Mouse (Mus musculus): ENCODE measurements around the gene Pakap. TPM values are rescaled to one million over a fixed set of nuclear protein-coding genes. Genes with fewer than 3 reads are reported as not detected.

Pakap gene
- polyA plus RNA-seq, 1 experiment = 0.78 TPM

DNA sequence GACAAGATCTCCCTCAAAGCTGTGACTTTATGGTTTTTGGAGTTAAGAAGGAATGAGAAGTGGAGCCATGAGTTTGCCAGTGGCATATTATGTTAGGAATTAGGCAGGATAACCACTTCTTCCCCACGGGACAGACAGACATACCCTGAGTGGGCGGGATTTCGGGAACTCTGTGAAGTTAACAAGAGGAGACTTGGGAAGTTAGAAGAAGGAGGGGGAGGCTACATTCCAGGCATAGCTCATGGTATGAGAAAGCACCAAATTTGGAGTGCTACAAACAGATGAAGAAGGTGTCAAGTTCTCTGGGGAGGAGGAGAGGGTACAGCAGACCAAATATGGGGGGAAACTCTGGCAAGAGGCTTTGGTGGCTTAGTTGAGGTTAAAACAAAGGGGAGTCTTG is 8.0 kb upstream of the Pakap start:
- WGBS = 37% methylated on average over 3 of the region's 3 CpGs
- TF ChIP-seq POLR2A (IDR thresholded peaks at IDR 0.05; ENCODE audit: low read depth, low read length) = no peak
- no peak for TF ChIP-seq CTCF (conservative IDR thresholded peaks at IDR 0.05; ENCODE audit: insufficient read depth, insufficient read length, low read depth, low read length)
- H3K4me1 ChIP-seq (ENCODE audit: control insufficient read depth, insufficient read depth, low read length) = no peaks in the 10 kb centered on the region
- no peaks in the 10 kb centered on the region for H3K36me3 ChIP-seq (ENCODE audit: control insufficient read depth, insufficient read depth, low read length)
- no peak overlapping the region for H3K27ac ChIP-seq (ENCODE audit: insufficient read depth, low read depth, low read length)
- no peak overlapping the region for H3K4me3 ChIP-seq (ENCODE audit: insufficient read depth, low read depth, low read length)
- peak; percentile 13 for DNase-seq
- no peaks in the 10 kb centered on the region; the same call in 1 of the 2 replicates for H3K27me3 ChIP-seq (replicated peaks; ENCODE audit: control insufficient read depth, insufficient read depth, low read length)

DNA sequence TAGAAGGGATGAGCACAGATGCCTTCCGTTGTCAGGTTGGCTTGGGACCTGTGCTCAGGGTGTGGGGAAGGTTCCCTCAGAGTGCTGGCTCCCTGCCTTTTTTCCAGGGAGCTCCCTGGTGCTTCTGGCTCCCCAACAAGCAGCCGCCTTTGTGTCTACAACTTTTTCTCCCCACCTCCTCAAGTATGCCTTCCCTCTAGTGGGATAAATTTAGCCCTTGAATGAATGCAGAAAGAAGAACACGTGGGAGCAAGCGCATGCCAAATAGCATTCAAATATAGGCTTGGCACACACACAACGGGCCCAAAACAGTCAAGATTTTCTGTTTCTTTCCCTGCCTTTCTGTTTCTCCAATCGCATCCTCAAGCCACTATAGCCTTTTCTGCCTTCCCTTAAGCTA is 6.9 kb upstream of the Pakap start:
- no peak for TF ChIP-seq POLR2A (IDR thresholded peaks at IDR 0.05; ENCODE audit: low read depth, low read length)
- TF ChIP-seq CTCF (conservative IDR thresholded peaks at IDR 0.05; ENCODE audit: insufficient read depth, insufficient read length, low read depth, low read length) = no peak
- WGBS = 82% methylated on average over 6 of the region's 6 CpGs
- no peak overlapping the region for H3K4me3 ChIP-seq (ENCODE audit: insufficient read depth, low read depth, low read length)
- H3K27ac ChIP-seq (ENCODE audit: insufficient read depth, low read depth, low read length) = no peak overlapping the region
- H3K36me3 ChIP-seq (ENCODE audit: control insufficient read depth, insufficient read depth, low read length) = no peaks in the 10 kb centered on the region
- no peaks in the 10 kb centered on the region for H3K4me1 ChIP-seq (ENCODE audit: control insufficient read depth, insufficient read depth, low read length)
- DNase-seq = no peak
- H3K27me3 ChIP-seq (replicated peaks; ENCODE audit: control insufficient read depth, insufficient read depth, low read length) = no peaks in the 10 kb centered on the region; the same call in 1 of the 2 replicates

DNA sequence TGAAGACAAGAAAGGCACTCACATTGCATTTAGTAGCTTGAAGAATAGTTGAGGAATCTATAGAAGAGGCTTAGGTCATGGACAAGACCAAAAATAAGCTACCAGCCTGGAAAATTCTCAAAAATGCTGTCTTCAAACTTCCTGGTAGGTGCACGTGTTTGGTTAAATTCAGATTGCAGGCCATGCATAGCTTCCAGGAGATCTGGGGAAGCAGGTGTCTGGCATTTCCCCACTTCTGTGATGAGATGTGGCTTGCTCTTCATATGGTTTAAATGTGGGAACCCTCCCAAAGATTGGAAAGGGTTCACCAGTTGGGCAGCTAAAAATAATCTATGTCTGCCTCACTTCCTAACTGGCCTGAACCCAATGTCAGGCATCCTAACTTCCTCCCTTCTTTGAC is 2.7 kb upstream of the Pakap start:
- Histone ChIP-seq H3K4me1 (ENCODE audit: control insufficient read depth, insufficient read depth, low read length) (no peaks in the 10 kb centered on the region), H3K36me3 (ENCODE audit: control insufficient read depth, insufficient read depth, low read length) (no peaks in the 10 kb centered on the region), H3K4me3 (ENCODE audit: insufficient read depth, low read depth, low read length) (no peak overlapping the region), H3K27ac (ENCODE audit: insufficient read depth, low read depth, low read length) (no peak overlapping the region), H3K27me3 (replicated peaks; ENCODE audit: control insufficient read depth, insufficient read depth, low read length) (no peaks in the 10 kb centered on the region)
- no peak for DNase-seq
- no peak for TF ChIP-seq POLR2A (IDR thresholded peaks at IDR 0.05; ENCODE audit: low read depth, low read length)
- no peak for TF ChIP-seq CTCF (conservative IDR thresholded peaks at IDR 0.05; ENCODE audit: insufficient read depth, insufficient read length, low read depth, low read length)
- WGBS = 87% methylated on average over 1 of the region's 1 CpGs

DNA sequence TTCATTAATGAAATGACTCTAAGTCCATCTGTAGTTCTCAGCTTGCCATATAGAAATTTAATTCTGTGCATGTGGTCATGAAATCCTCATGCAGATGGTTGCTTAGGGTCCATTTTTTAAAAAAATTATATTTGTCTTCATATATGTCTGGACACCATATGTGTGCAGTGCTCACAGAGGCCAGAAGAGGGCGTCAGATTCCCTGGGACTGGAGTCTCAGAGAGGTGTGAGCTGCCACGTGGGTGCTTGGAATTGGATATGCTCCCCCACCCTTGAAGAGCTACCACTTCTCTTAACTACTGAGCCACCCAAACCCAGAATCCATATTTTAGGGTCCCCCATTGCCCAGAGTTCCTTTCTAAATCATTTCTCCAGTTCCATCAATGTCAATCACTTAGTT is 2.2 kb upstream of the Pakap start:
- 61% methylated on average over 2 of the region's 2 CpGs for WGBS
- no peak overlapping the region for H3K27ac ChIP-seq (ENCODE audit: insufficient read depth, low read depth, low read length)
- no peaks in the 10 kb centered on the region for H3K36me3 ChIP-seq (ENCODE audit: control insufficient read depth, insufficient read depth, low read length)
- DNase-seq = no peak
- no peaks in the 10 kb centered on the region for H3K27me3 ChIP-seq (replicated peaks; ENCODE audit: control insufficient read depth, insufficient read depth, low read length)
- TF ChIP-seq CTCF (conservative IDR thresholded peaks at IDR 0.05; ENCODE audit: insufficient read depth, insufficient read length, low read depth, low read length) (no peak), POLR2A (IDR thresholded peaks at IDR 0.05; ENCODE audit: low read depth, low read length) (no peak)
- no peaks in the 10 kb centered on the region for H3K4me1 ChIP-seq (ENCODE audit: control insufficient read depth, insufficient read depth, low read length)
- H3K4me3 ChIP-seq (ENCODE audit: insufficient read depth, low read depth, low read length) = no peak overlapping the region

DNA sequence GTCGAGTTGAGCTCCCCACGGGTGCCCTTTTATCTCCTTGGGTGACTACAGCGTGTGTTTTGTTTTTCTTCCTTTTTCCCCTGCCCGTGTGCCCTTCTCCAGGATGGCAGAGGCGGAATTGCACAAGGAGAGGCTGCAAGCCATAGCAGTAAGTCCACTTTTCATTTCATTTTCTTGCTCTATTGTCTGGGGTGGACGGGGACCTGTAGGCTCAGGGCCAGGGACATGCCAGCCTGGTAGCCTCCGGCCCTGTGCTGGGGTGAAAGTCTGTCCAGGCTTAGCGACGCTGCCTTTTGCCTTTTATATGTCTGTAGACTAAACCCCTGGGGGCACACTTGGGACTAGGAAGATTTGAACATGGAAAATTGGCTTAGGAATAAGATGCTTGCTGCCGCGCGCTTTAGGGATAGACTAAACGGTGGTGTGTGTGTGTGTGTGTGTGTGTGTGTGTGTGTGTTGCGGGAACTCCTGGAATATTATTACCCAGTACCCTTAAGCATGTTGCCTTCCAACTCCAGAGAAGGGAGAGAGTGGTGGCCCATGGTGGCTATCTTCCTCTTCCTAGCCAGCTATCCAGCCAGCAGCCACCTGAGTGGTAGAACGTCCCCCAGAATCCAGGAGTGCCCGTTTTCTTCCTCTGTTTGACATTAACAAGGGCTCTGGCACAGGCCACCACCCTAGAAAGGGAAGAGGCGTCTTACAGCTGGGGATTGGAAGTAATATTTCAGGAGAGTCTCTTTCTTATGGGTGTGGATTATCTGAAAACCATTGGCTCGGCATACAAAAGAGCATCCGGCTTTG is 489 bp downstream of the Pakap start:
- no peak for DNase-seq
- H3K36me3 ChIP-seq (ENCODE audit: control insufficient read depth, insufficient read depth, low read length) = no peaks in the 10 kb centered on the region
- no peaks in the 10 kb centered on the region for H3K4me1 ChIP-seq (ENCODE audit: control insufficient read depth, insufficient read depth, low read length)
- peak overlapping the region; percentile 29 for H3K4me3 ChIP-seq (ENCODE audit: insufficient read depth, low read depth, low read length)
- no peaks in the 10 kb centered on the region for H3K27me3 ChIP-seq (replicated peaks; ENCODE audit: control insufficient read depth, insufficient read depth, low read length)
- no peak for TF ChIP-seq POLR2A (IDR thresholded peaks at IDR 0.05; ENCODE audit: low read depth, low read length)
- no peak for TF ChIP-seq CTCF (conservative IDR thresholded peaks at IDR 0.05; ENCODE audit: insufficient read depth, insufficient read length, low read depth, low read length)
- 46% methylated on average over 19 of the region's 19 CpGs for WGBS
- H3K27ac ChIP-seq (ENCODE audit: insufficient read depth, low read depth, low read length) = no peak overlapping the region

DNA sequence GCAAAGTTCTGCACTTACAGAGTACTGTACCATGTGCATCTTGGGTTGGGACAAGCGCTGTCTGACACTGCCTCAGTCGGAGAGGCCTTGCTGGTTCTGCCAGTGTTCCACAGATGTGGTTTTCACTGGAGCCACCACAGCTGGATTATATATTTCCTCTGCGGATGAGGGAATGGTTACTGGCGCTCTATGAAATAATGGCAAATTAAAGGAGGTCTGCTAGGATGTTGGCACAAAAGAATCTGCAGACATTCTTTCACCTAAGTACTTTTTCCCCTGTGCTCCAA is 1.0 kb downstream of the Pakap start:
- Histone ChIP-seq H3K4me3 (ENCODE audit: insufficient read depth, low read depth, low read length) (no peak overlapping the region), H3K36me3 (ENCODE audit: control insufficient read depth, insufficient read depth, low read length) (no peaks in the 10 kb centered on the region), H3K4me1 (ENCODE audit: control insufficient read depth, insufficient read depth, low read length) (no peaks in the 10 kb centered on the region), H3K27ac (ENCODE audit: insufficient read depth, low read depth, low read length) (no peak overlapping the region), H3K27me3 (replicated peaks; ENCODE audit: control insufficient read depth, insufficient read depth, low read length) (no peaks in the 10 kb centered on the region)
- 85% methylated on average over 4 of the region's 4 CpGs for WGBS
- TF ChIP-seq CTCF (conservative IDR thresholded peaks at IDR 0.05; ENCODE audit: insufficient read depth, insufficient read length, low read depth, low read length) (no peak), POLR2A (IDR thresholded peaks at IDR 0.05; ENCODE audit: low read depth, low read length) (no peak)
- DNase-seq = no peak

DNA sequence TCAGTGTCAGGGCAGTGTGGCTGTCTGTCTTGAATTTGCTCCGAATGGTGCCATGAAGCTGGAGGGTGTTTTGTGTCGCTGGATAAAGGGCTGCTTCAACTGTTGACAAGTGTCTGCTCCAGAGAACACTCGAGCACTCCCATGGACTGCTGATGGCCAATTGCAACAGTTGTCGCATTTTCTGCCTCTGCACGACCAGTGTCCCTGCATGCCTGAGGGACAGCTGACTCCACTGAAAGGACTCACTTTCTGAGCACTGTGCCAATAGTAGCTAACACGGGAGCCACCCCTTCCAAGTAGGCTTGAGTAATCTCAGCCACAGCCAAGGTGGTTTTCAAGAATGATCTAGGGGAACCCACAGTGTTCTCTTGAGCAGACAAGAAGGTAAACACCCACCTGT is 1.7 kb downstream of the Pakap start:
- no peaks in the 10 kb centered on the region for H3K36me3 ChIP-seq (ENCODE audit: control insufficient read depth, insufficient read depth, low read length)
- DNase-seq = no peak

More for the DNA sequence above, 1.7 kb downstream of the Pakap start:
- no peak overlapping the region for H3K4me3 ChIP-seq (ENCODE audit: insufficient read depth, low read depth, low read length)
- H3K27ac ChIP-seq (ENCODE audit: insufficient read depth, low read depth, low read length) = no peak overlapping the region
- no peaks in the 10 kb centered on the region for H3K27me3 ChIP-seq (replicated peaks; ENCODE audit: control insufficient read depth, insufficient read depth, low read length)
- WGBS = 67% methylated on average over 6 of the region's 6 CpGs
- TF ChIP-seq POLR2A (IDR thresholded peaks at IDR 0.05; ENCODE audit: low read depth, low read length) = no peak
- no peaks in the 10 kb centered on the region for H3K4me1 ChIP-seq (ENCODE audit: control insufficient read depth, insufficient read depth, low read length)
